Mouse (Mus musculus): ENCODE data around the gene Cnep1r1. TPM values are rescaled to one million over a fixed set of nuclear protein-coding genes. Genes with fewer than 3 reads are reported as not detected.
A peak's percentile ranks its signal among the peaks of the same experiment; 100 is the strongest.

Gene Cnep1r1
- polyA plus RNA-seq (2015; fragmentation: Nextera tagmentation; extraction: Ambion mirVana), result 46.5 and 47.5 TPM in 2 replicates

DNA sequence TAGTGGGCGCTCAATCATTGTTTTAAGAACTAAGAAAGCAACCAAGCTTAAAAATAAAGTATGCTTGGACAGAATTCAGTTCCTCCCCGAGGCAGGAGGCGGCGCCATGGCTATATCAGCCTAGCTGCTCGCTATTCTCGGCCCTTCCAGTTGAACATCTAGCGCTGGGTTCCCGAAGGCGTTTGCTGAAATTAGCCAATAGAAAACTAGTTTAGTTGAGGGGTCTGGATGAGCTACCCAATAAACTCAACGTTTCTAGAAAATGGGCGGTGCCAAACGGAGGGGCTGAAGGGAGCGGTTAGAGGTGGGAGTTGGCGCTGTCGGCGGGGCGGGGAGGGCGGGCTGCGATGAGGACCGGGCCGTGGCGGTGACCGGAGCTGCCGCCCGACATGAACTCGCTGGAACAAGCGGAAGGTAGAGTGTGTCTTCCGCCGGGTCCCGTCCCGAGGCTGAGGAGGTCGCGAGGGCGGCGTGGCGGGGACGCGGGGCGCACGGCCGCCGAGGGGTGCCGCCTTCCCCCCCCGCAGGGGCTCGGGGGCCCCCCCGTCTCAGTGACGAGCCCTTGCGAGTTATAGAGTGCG, at the start of gene Cnep1r1:
Gene Cnep1r1 (plus strand): TSS at position 314 of the 581 bp plus-strand sequence.
- Histone ChIP-seq H3K9me3 (no peaks in the 10 kb centered on the region), H3K27me3 (no peaks in the 10 kb centered on the region), H3K36me3 (peaks cover 23% of the 10 kb centered on the region), H3K9ac (replicated peaks) (peak within 1 kb of the TSS; percentile 92), H3K4me3 (replicated peaks) (peak within 1 kb of the TSS; percentile 96), H3K4me2 (replicated peaks) (peak within 1 kb of the TSS; percentile 81), H3K27ac (peak within 1 kb of the TSS; percentile 73), H3K4me1 (replicated peaks) (peaks cover 16% of the 10 kb centered on the region)
- ATAC-seq, result peak; percentile 99
- WGBS, result under 1% methylated on average over 48 of the region's 49 CpGs

GRCm38 (mm10) chr8:88082183-88082582, 36.4 kb upstream of the Cnep1r1 start:
- Histone ChIP-seq H3K27ac (no peak overlapping the region), H3K4me1 (replicated peaks) (no peaks in the 10 kb centered on the region), H3K27me3 (no peaks in the 10 kb centered on the region), H3K36me3 (no peaks in the 10 kb centered on the region), H3K4me2 (replicated peaks) (no peak overlapping the region), H3K4me3 (replicated peaks) (no peak overlapping the region), H3K9me3 (no peaks in the 10 kb centered on the region), H3K9ac (replicated peaks) (no peak overlapping the region)
- no peak for ATAC-seq
- 85% methylated on average over 5 of the region's 5 CpGs for WGBS

DNA sequence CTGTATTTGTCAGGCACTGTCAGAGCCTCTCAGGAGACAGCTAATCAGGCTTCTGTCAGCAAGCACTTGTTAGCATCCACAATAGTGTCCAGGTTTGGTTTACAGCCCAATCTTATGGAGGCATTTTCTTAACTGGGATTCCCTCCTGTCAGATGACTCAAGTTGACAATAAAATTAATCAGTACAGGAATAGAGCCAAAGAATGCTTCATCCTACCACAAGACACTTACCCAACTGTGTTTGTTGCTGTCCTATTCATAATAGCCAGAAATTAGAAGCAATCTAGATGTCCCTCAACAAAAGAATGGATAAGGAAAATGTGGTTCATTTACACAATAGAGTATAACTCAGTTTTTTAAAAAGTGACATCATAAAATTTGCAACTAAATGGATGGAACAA, 30.6 kb upstream of the Cnep1r1 start:
- Histone ChIP-seq H3K4me2 (replicated peaks) (no peak overlapping the region), H3K9ac (replicated peaks) (no peak overlapping the region), H3K36me3 (no peaks in the 10 kb centered on the region), H3K4me3 (replicated peaks) (no peak overlapping the region), H3K4me1 (replicated peaks) (no peaks in the 10 kb centered on the region), H3K27me3 (no peaks in the 10 kb centered on the region), H3K27ac (no peak overlapping the region), H3K9me3 (no peaks in the 10 kb centered on the region)
- no peak for ATAC-seq

DNA sequence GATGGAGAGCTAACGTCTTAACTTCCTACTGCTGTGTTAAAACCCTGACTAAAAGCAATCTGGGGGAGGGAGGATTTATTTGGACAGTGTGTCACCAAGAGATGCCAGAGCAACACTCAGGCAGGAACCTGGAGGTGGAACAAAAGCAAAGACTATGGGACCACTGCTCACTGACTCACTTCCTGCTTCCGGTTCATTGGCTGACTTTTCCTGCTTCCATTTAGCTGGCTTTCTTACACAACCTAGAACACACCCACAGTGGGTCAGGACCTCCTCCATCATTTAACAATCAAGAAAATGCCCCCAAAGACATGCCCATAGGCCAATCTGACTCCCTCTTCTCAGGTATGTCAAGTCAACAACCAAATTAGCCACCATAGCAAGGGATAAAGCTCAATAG, 26.9 kb upstream of the Cnep1r1 start:
- WGBS, result 94% methylated on average over 2 of the region's 2 CpGs
- no peaks in the 10 kb centered on the region for H3K9me3 ChIP-seq
- no peak overlapping the region for H3K9ac ChIP-seq (replicated peaks)
- no peak for ATAC-seq
- H3K4me2 ChIP-seq (replicated peaks), result no peak overlapping the region
- no peaks in the 10 kb centered on the region for H3K4me1 ChIP-seq (replicated peaks)
- no peaks in the 10 kb centered on the region for H3K36me3 ChIP-seq
- H3K27me3 ChIP-seq, result no peaks in the 10 kb centered on the region
- no peak overlapping the region for H3K4me3 ChIP-seq (replicated peaks)
- H3K27ac ChIP-seq, result no peak overlapping the region

DNA sequence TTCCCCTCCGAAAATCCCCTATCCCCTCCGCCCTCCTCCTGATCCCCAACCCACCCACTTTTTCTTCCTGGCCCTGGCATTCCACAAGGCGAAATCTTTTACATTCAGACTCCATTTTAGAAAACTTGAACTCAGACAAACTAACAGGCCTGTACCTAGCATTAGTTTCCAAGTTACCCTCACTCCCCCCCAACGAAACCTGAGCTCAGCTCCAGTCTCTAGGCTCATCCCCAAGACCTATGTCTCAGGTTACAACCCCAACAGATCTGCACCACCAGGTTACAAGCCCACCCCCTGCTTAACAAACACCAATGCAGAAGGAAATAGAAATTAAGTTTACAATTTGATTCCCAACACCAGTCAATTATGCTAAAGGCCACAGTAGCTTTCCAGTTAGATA, 25.2 kb upstream of the Cnep1r1 start:
- H3K27me3 ChIP-seq, result no peaks in the 10 kb centered on the region
- H3K9me3 ChIP-seq, result no peaks in the 10 kb centered on the region
- no peak overlapping the region for H3K9ac ChIP-seq (replicated peaks)
- H3K4me2 ChIP-seq (replicated peaks), result no peak overlapping the region
- WGBS, result 70% methylated on average over 4 of the region's 4 CpGs
- ATAC-seq, result no peak
- no peak overlapping the region for H3K4me3 ChIP-seq (replicated peaks)
- H3K4me1 ChIP-seq (replicated peaks), result no peaks in the 10 kb centered on the region
- H3K27ac ChIP-seq, result no peak overlapping the region
- no peaks in the 10 kb centered on the region for H3K36me3 ChIP-seq

DNA sequence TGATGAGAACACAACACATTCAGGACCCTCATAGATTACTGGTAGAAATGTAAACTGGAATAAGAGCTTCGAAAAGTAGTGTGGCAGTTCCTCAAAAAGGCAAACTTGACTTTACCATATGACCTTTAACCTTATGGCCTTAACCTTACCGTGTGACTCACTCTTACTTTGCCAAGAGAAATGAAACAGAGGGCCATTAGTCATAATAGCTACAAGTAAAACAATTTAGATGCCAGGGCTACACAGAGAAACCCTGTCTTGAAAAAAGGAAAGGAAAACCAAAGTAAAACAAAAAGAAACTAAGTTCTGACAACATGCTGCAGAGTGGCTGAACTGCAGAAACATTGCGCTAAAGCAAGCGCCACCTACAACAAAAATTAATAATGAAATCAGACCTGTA, 19.7 kb upstream of the Cnep1r1 start:
- ATAC-seq, result no peak

GRCm38 (mm10) chr8:88099526-88099925, 19.0 kb upstream of the Cnep1r1 start:
- Histone ChIP-seq H3K9ac (replicated peaks) (no peak overlapping the region), H3K27me3 (no peaks in the 10 kb centered on the region), H3K4me1 (replicated peaks) (no peaks in the 10 kb centered on the region), H3K9me3 (no peaks in the 10 kb centered on the region), H3K27ac (no peak overlapping the region), H3K4me3 (replicated peaks) (no peak overlapping the region), H3K4me2 (replicated peaks) (no peak overlapping the region), H3K36me3 (no peaks in the 10 kb centered on the region)
- no peak for ATAC-seq
- WGBS, result 0% methylated on average over 1 of the region's 1 CpGs

More for the DNA sequence above, 19.7 kb upstream of the Cnep1r1 start:
- Histone ChIP-seq H3K27ac (no peak overlapping the region), H3K4me1 (replicated peaks) (no peaks in the 10 kb centered on the region), H3K27me3 (no peaks in the 10 kb centered on the region), H3K4me2 (replicated peaks) (no peak overlapping the region), H3K4me3 (replicated peaks) (no peak overlapping the region), H3K9me3 (no peaks in the 10 kb centered on the region), H3K9ac (replicated peaks) (no peak overlapping the region), H3K36me3 (no peaks in the 10 kb centered on the region)
- 89% methylated on average over 4 of the region's 4 CpGs for WGBS

- no peaks in the 10 kb centered on the region for H3K9me3 ChIP-seq
- no peak for ATAC-seq
Observed at GRCm38 (mm10) chr8:88109241-88109640, 9.3 kb upstream of the Cnep1r1 start.

GRCm38 (mm10) chr8:88119076-88119475, 507 bp downstream of the Cnep1r1 start:
- Histone ChIP-seq H3K27me3 (no peaks in the 10 kb centered on the region), H3K27ac (peak overlapping the region; percentile 73; the same call in 1 of the 2 replicates), H3K9ac (replicated peaks) (peak overlapping the region; percentile 92), H3K9me3 (no peaks in the 10 kb centered on the region), H3K36me3 (peaks cover 24% of the 10 kb centered on the region), H3K4me3 (replicated peaks) (peak overlapping the region; percentile 96), H3K4me2 (replicated peaks) (peak overlapping the region; percentile 81), H3K4me1 (replicated peaks) (peaks cover 16% of the 10 kb centered on the region)
- WGBS, result 2% methylated on average over 11 of the region's 11 CpGs
- peak; percentile 25; the same call in 1 of the 2 replicates for ATAC-seq

More at GRCm38 (mm10) chr8:88109241-88109640, 9.3 kb upstream of the Cnep1r1 start:
- Histone ChIP-seq H3K9ac (replicated peaks) (no peak overlapping the region), H3K4me3 (replicated peaks) (no peak overlapping the region), H3K4me1 (replicated peaks) (no peaks in the 10 kb centered on the region), H3K27me3 (no peaks in the 10 kb centered on the region), H3K4me2 (replicated peaks) (no peak overlapping the region), H3K27ac (no peak overlapping the region), H3K36me3 (no peaks in the 10 kb centered on the region)
- 90% methylated on average over 4 of the region's 4 CpGs for WGBS

- H3K36me3 ChIP-seq, result peaks cover 63% of the 10 kb centered on the region
Observed at GRCm38 (mm10) chr8:88124850-88125249, 6.3 kb downstream of the Cnep1r1 start.

GRCm38 (mm10) chr8:88129397-88129796, 10.8 kb downstream of the Cnep1r1 start:
- no peak overlapping the region for H3K4me2 ChIP-seq (replicated peaks)

More at GRCm38 (mm10) chr8:88124850-88125249, 6.3 kb downstream of the Cnep1r1 start:
- H3K9ac ChIP-seq (replicated peaks), result no peak overlapping the region
- no peak overlapping the region for H3K27ac ChIP-seq
- H3K4me3 ChIP-seq (replicated peaks), result no peak overlapping the region
- no peak overlapping the region for H3K4me2 ChIP-seq (replicated peaks)
- peaks cover 8% of the 10 kb centered on the region for H3K4me1 ChIP-seq (replicated peaks)
- H3K27me3 ChIP-seq, result no peaks in the 10 kb centered on the region
- WGBS, result 94% methylated on average over 2 of the region's 2 CpGs
- no peak for ATAC-seq
- H3K9me3 ChIP-seq, result no peaks in the 10 kb centered on the region

DNA sequence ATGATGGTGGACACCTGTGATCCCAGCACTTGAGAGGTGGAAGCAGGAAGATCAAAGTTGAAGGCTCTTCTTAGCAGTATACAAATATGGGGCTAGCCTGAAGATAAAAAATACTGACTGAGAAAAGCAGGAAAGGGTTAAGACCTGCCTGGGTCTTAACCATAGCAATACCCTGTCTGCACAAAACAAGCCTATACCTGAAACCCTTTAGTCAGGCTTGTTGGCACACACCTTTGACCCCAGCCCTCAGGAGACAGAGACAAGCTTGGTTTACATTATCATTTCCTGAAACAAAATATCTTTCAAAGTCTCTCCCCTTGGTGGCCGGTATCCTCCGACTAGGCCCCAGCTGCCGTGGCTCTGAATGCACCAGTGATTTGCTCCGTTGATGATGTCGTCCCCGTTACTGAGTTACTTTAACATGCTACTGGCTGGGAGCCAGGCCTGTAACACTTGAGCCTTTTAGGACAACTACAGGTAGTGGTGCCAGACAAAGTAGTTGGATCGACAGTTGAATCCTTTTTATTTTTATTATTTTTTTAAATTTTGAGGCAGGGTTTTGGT, 12.3 kb downstream of the Cnep1r1 start:
- Histone ChIP-seq H3K27me3 (no peaks in the 10 kb centered on the region), H3K36me3 (peaks cover 71% of the 10 kb centered on the region), H3K9me3 (no peaks in the 10 kb centered on the region), H3K4me2 (replicated peaks) (no peak overlapping the region), H3K27ac (no peak overlapping the region), H3K9ac (replicated peaks) (no peak overlapping the region), H3K4me1 (replicated peaks) (no peaks in the 10 kb centered on the region), H3K4me3 (replicated peaks) (no peak overlapping the region)
- 73% methylated on average over 7 of the region's 7 CpGs for WGBS
- ATAC-seq, result no peak

More at GRCm38 (mm10) chr8:88129397-88129796, 10.8 kb downstream of the Cnep1r1 start:
- Histone ChIP-seq H3K9me3 (no peaks in the 10 kb centered on the region), H3K27ac (no peak overlapping the region), H3K9ac (replicated peaks) (no peak overlapping the region), H3K27me3 (no peaks in the 10 kb centered on the region), H3K36me3 (peaks cover 73% of the 10 kb centered on the region), H3K4me3 (replicated peaks) (no peak overlapping the region), H3K4me1 (replicated peaks) (no peaks in the 10 kb centered on the region)
- 98% methylated on average over 4 of the region's 4 CpGs for WGBS
- ATAC-seq, result no peak
